Mouse (Mus musculus) stomach, embryonic 14.5 days (tissue): Measurements from ENCODE around the gene Stx4a. TPM values are rescaled to one million over a fixed set of nuclear protein-coding genes. Genes with fewer than 3 reads are reported as not detected.
"Not testable (repeated sequence)": the region's sequence is repeated elsewhere in the genome, so short reads cannot be mapped to it uniquely, and the experiment has no call there.

Experiments used
- ATAC-seq: fragments of 200-750 bp; cut with Nextera tagmentation; 2 replicates; pipeline ENCODE4 v1.8.0; 2017; ENCODE audit warnings: low read depth, moderate TSS enrichment; ENCODE audit not compliant: insufficient number of reproducible peaks, insufficient read depth, low FRiP score
- H3K27ac ChIP-seq: fragments of 300-500 bp; sonication (generic); 2 replicates; pipeline ENCODE4 v1.5.1; 2014; ENCODE audit warnings: mild to moderate bottlenecking, low read length, moderate library complexity, mixed read lengths
- H3K27me3 ChIP-seq: fragments of 300-500 bp; sonication (generic); 2 replicates; pipeline ENCODE4 v1.6.1; 2014; ENCODE audit warnings: low read length, control low read depth, mixed read lengths; ENCODE audit not compliant: control insufficient read depth, insufficient read depth
- H3K36me3 ChIP-seq: fragments of 300-500 bp; sonication (generic); 2 replicates; pipeline ENCODE4 v1.6.1; 2014; ENCODE audit warnings: mild to moderate bottlenecking, control low read depth, low read length, moderate library complexity, mixed read lengths; ENCODE audit not compliant: control insufficient read depth, insufficient read depth
- H3K4me1 ChIP-seq: fragments of 300-500 bp; sonication (generic); 2 replicates; pipeline ENCODE4 v1.6.1; 2014; ENCODE audit warnings: low read length, control low read depth, mixed read lengths; ENCODE audit not compliant: control insufficient read depth, insufficient read depth
- H3K4me2 ChIP-seq: fragments of 300-500 bp; sonication (generic); replicated peaks from 2 replicates; pipeline ENCODE4 v1.6.1; 2014; ENCODE audit warnings: low read depth, low read length, control low read depth
- H3K4me3 ChIP-seq: fragments of 300-500 bp; sonication (generic); 2 replicates; pipeline ENCODE4 v1.5.1; 2014; ENCODE audit warnings: low read depth, low read length, control low read depth
- H3K9ac ChIP-seq: fragments of 300-500 bp; sonication (generic); replicated peaks from 2 replicates; pipeline ENCODE4 v1.6.1; 2014; ENCODE audit warnings: low read depth, mild to moderate bottlenecking, control low read depth, low read length, moderate library complexity, mixed read lengths
- H3K9me3 ChIP-seq: fragments of 300-500 bp; sonication (generic); 2 replicates; pipeline ENCODE4 v1.6.1; 2016; ENCODE audit warnings: low read depth, low read length, control low read depth; ENCODE audit not compliant: control insufficient read depth
- WGBS: fragments of 180-500 bp; shearing (Covaris S2); extraction: QIAGEN DNeasy Blood & Tissue Kit; methylation state at CpG from one replicate; pipeline ENCODE4 v1.1.7; 2014; 5-methylcytosine and 5-hydroxymethylcytosine counted together
- polyA plus RNA-seq: library from polyadenylated mRNA; unstranded; fragments of >200 nt; fragmentation: Nextera tagmentation; extraction: Ambion mirVana; gene quantifications from 2 replicates; pipeline ENCODE4 v1.2.1, GENCODE M21; 2014

Stx4a gene
- polyA plus RNA-seq, 1 experiment from 2014 or later = 29.7 TPM

- Histone ChIP-seq H3K4me3 (no peak overlapping the region), H3K9me3 (no peaks in the 10 kb centered on the region), H3K27ac (no peak overlapping the region), H3K4me1 (no peaks in the 10 kb centered on the region), H3K4me2 (no peak overlapping the region), H3K36me3 (no peaks in the 10 kb centered on the region), H3K27me3 (no peaks in the 10 kb centered on the region), H3K9ac (no peak overlapping the region)
- WGBS = 70% methylated on average over 7 of the region's 7 CpGs
- ATAC-seq = no peak
Measured at GRCm38 (mm10) chr7:127817053-127817452, 7.0 kb upstream of the Stx4a start.

DNA sequence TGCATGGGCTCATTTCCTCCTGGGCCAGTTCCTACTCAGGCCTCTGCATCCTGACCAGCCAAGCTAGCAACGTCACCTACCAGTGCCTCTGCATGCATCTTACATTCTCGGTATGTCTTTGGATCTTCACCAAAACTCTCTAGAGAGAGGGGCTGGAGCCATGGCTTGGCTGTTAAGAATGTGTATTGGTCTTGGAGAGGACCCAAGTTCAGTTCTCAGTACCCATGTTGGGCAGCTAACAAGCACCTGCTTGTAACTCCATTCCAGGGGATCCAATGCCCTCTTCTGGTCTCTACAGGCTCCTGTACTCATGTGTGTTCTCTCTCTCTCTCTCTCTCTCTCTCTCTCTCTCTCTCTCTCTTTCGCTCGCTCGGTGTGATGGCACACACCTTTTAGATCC lies 6.3 kb upstream of the Stx4a start:
- Histone ChIP-seq H3K27ac (no peak overlapping the region), H3K4me1 (no peaks in the 10 kb centered on the region), H3K9me3 (no peaks in the 10 kb centered on the region), H3K4me3 (no peak overlapping the region), H3K27me3 (no peaks in the 10 kb centered on the region), H3K36me3 (no peaks in the 10 kb centered on the region), H3K9ac (no peak overlapping the region), H3K4me2 (no peak overlapping the region)
- no peak for ATAC-seq
- WGBS = 87% methylated on average over 5 of the region's 5 CpGs

GRCm38 (mm10) chr7:127820836-127821509 lies 3.1 kb upstream of the Stx4a start:
- 57% methylated on average over 13 of the region's 13 CpGs for WGBS
- Histone ChIP-seq H3K4me1 (no peaks in the 10 kb centered on the region), H3K36me3 (no peaks in the 10 kb centered on the region), H3K4me2 (no peak overlapping the region), H3K4me3 (no peak overlapping the region), H3K9ac (no peak overlapping the region), H3K27me3 (no peaks in the 10 kb centered on the region), H3K9me3 (no peaks in the 10 kb centered on the region), H3K27ac (no peak overlapping the region)
- ATAC-seq = no peak

DNA sequence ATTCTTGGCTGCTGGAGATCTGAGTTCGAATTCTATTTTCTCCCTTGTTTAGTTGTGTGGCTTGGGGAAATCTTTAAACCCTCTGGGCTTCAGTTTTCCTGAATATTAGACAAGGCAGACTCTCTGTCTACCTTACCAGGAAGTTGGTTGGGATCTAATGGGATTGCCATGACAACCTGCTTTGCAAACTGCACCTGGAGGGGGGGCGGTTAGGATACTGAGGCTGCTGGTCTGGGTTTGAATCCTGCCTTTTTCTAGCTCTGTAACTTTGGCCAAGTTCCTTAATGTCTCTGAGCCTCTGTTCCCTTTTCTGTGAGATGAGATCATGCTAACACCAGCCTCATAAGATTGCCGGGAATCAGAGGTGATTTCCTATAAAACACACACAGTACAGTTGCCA lies 1.6 kb upstream of the Stx4a start:
- Histone ChIP-seq H3K4me1 (no peaks in the 10 kb centered on the region), H3K27me3 (no peaks in the 10 kb centered on the region), H3K9ac (no peak overlapping the region), H3K9me3 (no peaks in the 10 kb centered on the region), H3K36me3 (no peaks in the 10 kb centered on the region), H3K4me2 (no peak overlapping the region), H3K4me3 (no peak overlapping the region), H3K27ac (no peak overlapping the region)
- 81% methylated on average over 3 of the region's 3 CpGs for WGBS
- ATAC-seq = no peak

- Histone ChIP-seq H3K4me2 (peak overlapping the region; percentile 58), H3K27ac (no peak overlapping the region), H3K36me3 (no peaks in the 10 kb centered on the region), H3K27me3 (no peaks in the 10 kb centered on the region), H3K4me3 (peak overlapping the region; percentile 57), H3K9me3 (no peaks in the 10 kb centered on the region), H3K9ac (peak overlapping the region; percentile 58), H3K4me1 (no peaks in the 10 kb centered on the region)
- 70% methylated on average over 11 of the region's 11 CpGs for WGBS
- peak; percentile 39; the same call in 1 of the 2 replicates for ATAC-seq
Measured at GRCm38 (mm10) chr7:127823236-127824171, 590 bp upstream of the Stx4a start.

DNA sequence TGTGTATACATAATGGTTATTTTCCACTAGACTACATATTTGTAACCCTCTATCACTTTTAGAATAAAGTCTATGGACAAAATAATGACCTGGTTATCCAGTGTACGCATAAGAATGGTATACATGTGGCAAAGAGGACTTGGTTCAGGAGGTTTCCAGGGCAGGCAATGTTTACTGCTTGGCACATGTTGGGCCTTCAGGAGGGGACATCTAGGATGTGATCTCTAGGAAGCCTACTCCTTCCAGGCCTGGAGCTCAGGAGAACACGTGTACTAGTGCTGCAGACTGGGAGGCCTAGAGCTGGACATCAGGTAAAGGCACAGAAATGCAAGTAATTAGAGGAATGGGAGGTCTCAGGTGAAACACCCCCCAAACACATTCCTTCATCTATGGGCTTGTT lies 11.5 kb downstream of the Stx4a start:
- Histone ChIP-seq H3K9me3 (no peaks in the 10 kb centered on the region), H3K9ac (no peak overlapping the region), H3K4me2 (no peak overlapping the region), H3K36me3 (no peaks in the 10 kb centered on the region), H3K4me1 (no peaks in the 10 kb centered on the region), H3K27me3 (no peaks in the 10 kb centered on the region), H3K4me3 (no peak overlapping the region), H3K27ac (no peak overlapping the region)
- WGBS = 80% methylated on average over 2 of the region's 2 CpGs
- ATAC-seq = no peak

GRCm38 (mm10) chr7:127837473-127837872 lies 13.4 kb downstream of the Stx4a start:
- H3K27ac ChIP-seq = no peak overlapping the region
- peaks cover under 1% of the 10 kb centered on the region for H3K4me1 ChIP-seq
- no peak overlapping the region for H3K4me3 ChIP-seq
- H3K36me3 ChIP-seq = no peaks in the 10 kb centered on the region
- no peak overlapping the region for H3K9ac ChIP-seq
- no peaks in the 10 kb centered on the region for H3K27me3 ChIP-seq
- ATAC-seq = no peak
- WGBS = 88% methylated on average over 5 of the region's 5 CpGs
- H3K4me2 ChIP-seq = no peak overlapping the region
- H3K9me3 ChIP-seq = no peaks in the 10 kb centered on the region

DNA sequence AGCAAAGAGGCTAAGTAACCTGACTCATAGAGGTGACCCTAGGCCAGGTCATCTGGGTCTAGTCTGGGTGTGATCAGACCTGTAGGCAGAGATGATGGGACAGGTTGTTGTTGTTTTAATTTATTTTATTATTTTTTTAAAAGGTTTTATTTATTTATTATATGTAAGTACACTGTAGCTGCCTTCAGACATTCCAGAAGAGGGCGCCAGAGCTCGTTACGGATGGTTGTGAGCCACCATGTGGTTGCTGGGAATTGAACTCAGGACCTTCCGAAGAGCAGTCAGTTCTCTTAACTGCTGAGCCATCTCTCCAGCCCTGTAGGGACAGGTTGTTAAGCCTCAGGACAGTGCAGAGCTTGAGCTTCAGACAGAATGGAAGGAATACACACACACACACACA lies 13.8 kb downstream of the Stx4a start:
- not testable (repeated sequence) for H3K4me1 ChIP-seq, H3K27ac ChIP-seq, H3K4me2 ChIP-seq, H3K36me3 ChIP-seq, H3K9me3 ChIP-seq, ATAC-seq, H3K9ac ChIP-seq, H3K27me3 ChIP-seq, H3K4me3 ChIP-seq
- 83% methylated on average over 4 of the region's 4 CpGs for WGBS
